In genomic region chr11:95617785-95618465, GRCm38 (mm10) we compare ENCODE assay signal across 8 mouse cellular contexts. TPM values are rescaled to one million over a fixed set of nuclear protein-coding genes. Genes with fewer than 3 reads are reported as not detected.
DNase-seq lines count a peak whose midpoint lies in the region; ATAC-seq lines count a peak whose summit lies in the region.

No protein-coding gene starts in this region.

- H3K4me3 ChIP-seq in forebrain, embryonic 14.5 days (ENCODE audit: low read depth, low read length), result no peak overlapping the region
- H3K4me3 ChIP-seq in forebrain, embryonic 12.5 days (replicated peaks), result no peak overlapping the region

- DNase-seq in forebrain, embryonic 14.5 days (ENCODE audit: low spot score), result peak; percentile 71
- DNase-seq in adipocyte (ENCODE audit: low spot score), result peak; percentile 49
- peak; percentile 75 for DNase-seq in gastrocnemius, adult 18-20 months (ENCODE audit: low spot score)
- peak; percentile 19 for DNase-seq in lung, postnatal 14 days
- no peak for DNase-seq in spleen, postnatal 4 days (ENCODE audit: low spot score in 2 of 2)
- no peak for DNase-seq in heart, postnatal 4 days

- no peak overlapping the region; the same call in 1 of the 2 replicates for H3K4me2 ChIP-seq in forebrain, embryonic 14.5 days (ENCODE audit: low read length)
- H3K4me2 ChIP-seq in forebrain, embryonic 12.5 days, result no peak overlapping the region

- no peaks in the 10 kb centered on the region for H3K9me3 ChIP-seq in forebrain, embryonic 14.5 days (replicated peaks; ENCODE audit: control insufficient read depth, low read length)
- H3K9me3 ChIP-seq in forebrain, embryonic 12.5 days, result no peaks in the 10 kb centered on the region

- H3K4me1 ChIP-seq in forebrain, embryonic 14.5 days (ENCODE audit: control insufficient read depth, insufficient read depth, low read length), result peaks cover 2% of the 10 kb centered on the region; the same call in 1 of the 2 replicates
- H3K4me1 ChIP-seq in forebrain, embryonic 12.5 days, result peaks cover 7% of the 10 kb centered on the region

- H3K27ac ChIP-seq in forebrain, embryonic 14.5 days (ENCODE audit: low read depth, low read length), result no peak overlapping the region
- H3K27ac ChIP-seq in forebrain, embryonic 12.5 days, result no peak overlapping the region

- H3K36me3 ChIP-seq in forebrain, embryonic 14.5 days (ENCODE audit: control insufficient read depth, insufficient read depth, low read length), result no peaks in the 10 kb centered on the region
- no peaks in the 10 kb centered on the region for H3K36me3 ChIP-seq in forebrain, embryonic 12.5 days (replicated peaks)

- H3K9ac ChIP-seq in forebrain, embryonic 14.5 days (ENCODE audit: low read length), result no peak overlapping the region
- no peak overlapping the region for H3K9ac ChIP-seq in forebrain, embryonic 12.5 days

- no peaks in the 10 kb centered on the region for H3K27me3 ChIP-seq in forebrain, embryonic 14.5 days (replicated peaks; ENCODE audit: control insufficient read depth, insufficient read depth, low read length)
- peaks cover 10% of the 10 kb centered on the region for H3K27me3 ChIP-seq in forebrain, embryonic 12.5 days

- 43% methylated on average over 19 of the region's 19 CpGs for WGBS in forebrain, embryonic 14.5 days
- WGBS in forebrain, embryonic 12.5 days, result 64% methylated on average over 19 of the region's 19 CpGs

- no peak for ATAC-seq in forebrain, embryonic 14.5 days
- ATAC-seq in forebrain, embryonic 12.5 days (ENCODE audit: low FRiP score), result no peak
- ATAC-seq in inflammation-experienced regulatory T-cells, adult 6 months, result no peak

RNA-seq across cellular contexts. Expression of gene Ngfr, which starts 30.4 kb away (rescaled TPM):
- 5.0 and 7.8 TPM in 2 replicates for polyA plus RNA-seq in forebrain, embryonic 14.5 days (2014; fragmentation: Nextera tagmentation; extraction: Ambion mirVana)
- polyA plus RNA-seq in forebrain, embryonic 12.5 days (2016; fragmentation: Nextera tagmentation; extraction: Ambion mirVana), result 10.5 and 10.9 TPM in 2 replicates
- total RNA-seq in gastrocnemius, adult 18-20 months (2021), result under 1 TPM; 0.34 to 0.38 TPM
- 1 to 10 TPM; 3.7 to 4.3 TPM for total RNA-seq in heart, postnatal 4 days (2021)
- not detected for polyA plus RNA-seq in inflammation-experienced regulatory T-cells, adult 6 months (2017; shearing (Covaris generic))

RNA-seq across cellular contexts. Expression of gene Phb, which starts 48.8 kb away (rescaled TPM):
- polyA plus RNA-seq in forebrain, embryonic 14.5 days (2014; fragmentation: Nextera tagmentation; extraction: Ambion mirVana), result 215 and 222 TPM in 2 replicates
- polyA plus RNA-seq in forebrain, embryonic 12.5 days (2016; fragmentation: Nextera tagmentation; extraction: Ambion mirVana), result 169 and 182 TPM in 2 replicates
- total RNA-seq in gastrocnemius, adult 18-20 months (2021), result 100 to 1,000 TPM; 151 to 168 TPM
- 100 to 1,000 TPM; 304 to 319 TPM for total RNA-seq in heart, postnatal 4 days (2021)
- polyA plus RNA-seq in inflammation-experienced regulatory T-cells, adult 6 months (2017; shearing (Covaris generic)), result 100 to 1,000 TPM; 114 to 161 (median 126) TPM

Comparison
In these comparisons a context has a peak if more than half of its experiments do, and no peak if none do; other contexts are left out.
1. DNase-seq: peak in forebrain, embryonic 14.5 days (single experiment), adipocyte (single experiment), gastrocnemius, adult 18-20 months (single experiment) and lung, postnatal 14 days (single experiment); none in spleen, postnatal 4 days (0 of 2) and heart, postnatal 4 days (single experiment).